Mouse (Mus musculus) adrenal gland (tissue): ENCODE results near the gene Apobec3.
"Not testable (repeated sequence)": the region's sequence is repeated elsewhere in the genome, so short reads cannot be mapped to it uniquely, and the experiment has no call there.

Experiments
- intact Hi-C: fragments of 180-260 bp; cut with DNase I; formaldehyde crosslinking; loops from one replicate; pipeline ENCODE4 v1.15.1; 2025

Apobec3 gene

DNA sequence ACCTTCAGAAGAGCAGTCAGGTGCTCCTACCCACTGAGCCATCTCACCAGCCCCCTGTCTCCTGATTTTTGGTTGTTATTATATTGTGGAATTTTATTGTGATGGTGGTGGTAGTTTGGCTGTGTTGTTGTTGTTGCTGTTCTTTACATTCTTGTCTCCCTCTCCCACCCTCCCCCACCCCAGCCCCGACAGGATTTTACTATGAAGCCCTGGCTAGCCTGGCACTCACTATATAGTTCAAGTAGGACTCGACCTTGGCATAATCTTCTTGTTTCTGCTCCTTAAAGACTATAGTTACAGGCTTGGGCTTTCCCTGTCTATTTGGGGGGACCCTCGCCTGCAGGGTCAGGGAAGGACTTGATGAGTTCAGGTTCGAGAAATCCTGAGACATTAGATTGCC is 2.9 kb downstream of the Apobec3 start:
- intact Hi-C loops, result no loop called here

DNA sequence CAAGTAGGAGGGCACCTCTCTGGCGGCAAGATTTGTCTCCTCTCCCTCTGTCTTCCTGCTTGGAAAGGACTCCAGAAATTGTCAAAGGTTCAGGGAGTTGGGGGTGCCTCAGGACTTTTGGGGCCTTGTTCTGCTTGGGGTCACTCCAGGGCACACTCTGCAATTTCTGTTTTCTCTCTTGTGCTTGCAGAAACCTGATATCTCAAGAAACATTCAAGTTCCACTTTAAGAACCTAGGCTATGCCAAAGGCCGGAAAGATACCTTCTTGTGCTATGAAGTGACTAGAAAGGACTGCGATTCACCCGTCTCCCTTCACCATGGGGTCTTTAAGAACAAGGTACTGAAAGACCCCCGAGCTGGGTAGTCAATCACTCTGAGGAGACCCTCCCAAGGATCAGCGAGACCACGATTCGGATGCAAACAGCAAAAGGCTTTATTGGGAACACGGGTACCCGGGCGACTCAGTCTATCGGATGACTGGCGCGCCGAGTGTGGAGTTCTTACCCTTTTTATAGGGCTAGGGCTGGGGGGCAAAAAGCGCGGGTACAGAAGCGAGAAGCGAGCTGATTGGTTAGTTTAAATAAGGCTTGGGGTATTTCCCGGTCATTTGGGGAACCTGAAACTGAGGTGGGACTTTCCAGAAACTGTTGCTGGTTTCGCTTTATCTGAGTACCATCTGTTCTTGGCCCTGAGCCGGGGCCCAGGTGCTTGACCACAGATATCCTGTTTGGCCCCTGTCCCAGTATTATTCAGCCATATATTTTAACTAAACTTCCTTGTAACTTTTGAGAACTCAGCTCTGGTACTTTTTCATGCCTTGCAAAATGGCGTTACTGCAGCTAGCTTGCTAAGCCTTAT is 4.0 kb downstream of the Apobec3 start:
- intact Hi-C loops, result not testable (repeated sequence)

- intact Hi-C loops, result no loop called here
Measured at GRCm38 (mm10) chr15:79896080-79896725, 4.7 kb downstream of the Apobec3 start.

DNA sequence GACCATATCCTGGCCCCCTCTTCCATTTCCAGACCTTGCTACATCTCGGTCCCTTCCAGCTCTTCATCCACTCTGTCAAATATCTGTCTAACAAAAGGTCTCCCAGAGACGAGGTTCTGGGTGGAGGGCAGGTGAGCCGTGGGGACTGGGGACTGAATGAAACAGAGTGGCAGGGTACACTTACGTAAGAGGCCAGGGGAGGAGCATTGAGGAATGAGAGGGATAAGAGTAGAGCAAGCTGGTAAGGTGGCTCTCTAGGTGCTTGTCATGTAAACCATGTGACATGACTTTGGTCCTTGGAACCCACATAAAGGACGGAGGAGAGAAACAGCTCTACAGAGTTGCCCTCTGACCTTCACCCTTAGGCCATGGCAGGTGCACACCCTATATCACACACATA is 7.5 kb downstream of the Apobec3 start:
- intact Hi-C loops, result no loop called here

DNA sequence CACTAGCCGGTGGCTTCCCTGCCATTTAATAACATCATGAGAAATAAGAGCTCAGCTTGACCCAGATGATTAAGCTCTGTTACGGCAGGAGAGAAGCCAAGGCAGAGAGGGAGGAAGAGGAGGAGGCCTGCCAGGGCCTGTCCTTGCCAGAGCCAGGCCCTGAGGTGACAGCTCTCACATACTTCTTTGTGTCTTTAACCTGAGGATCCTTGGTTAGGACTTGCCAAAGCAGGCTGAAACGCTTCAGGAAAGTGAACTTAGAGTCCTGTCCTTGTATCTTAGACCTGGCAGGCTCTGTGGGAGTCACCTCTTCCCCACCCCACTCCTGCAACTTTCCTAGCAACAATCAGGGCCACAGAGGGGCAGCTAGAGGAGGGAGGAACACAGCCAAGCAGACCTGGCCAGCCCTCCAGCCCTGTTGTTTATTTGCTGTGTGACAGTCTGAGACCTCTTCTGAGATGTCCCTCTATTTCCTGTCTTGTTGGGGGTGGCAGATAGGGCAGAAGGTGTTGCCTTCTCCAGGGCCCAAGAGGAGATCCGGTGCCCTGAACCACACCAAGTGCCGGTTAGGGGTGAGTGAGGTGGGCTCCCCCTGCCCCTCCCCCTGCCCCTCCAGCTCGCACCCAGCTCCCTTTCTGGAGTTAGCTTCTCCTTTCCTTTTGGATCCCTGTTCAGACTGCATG is 8.5 kb downstream of the Apobec3 start:
- intact Hi-C loops, result no loop called here

GRCm38 (mm10) chr15:79900751-79901150 is 9.3 kb downstream of the Apobec3 start:
- intact Hi-C loops, result no loop called here

DNA sequence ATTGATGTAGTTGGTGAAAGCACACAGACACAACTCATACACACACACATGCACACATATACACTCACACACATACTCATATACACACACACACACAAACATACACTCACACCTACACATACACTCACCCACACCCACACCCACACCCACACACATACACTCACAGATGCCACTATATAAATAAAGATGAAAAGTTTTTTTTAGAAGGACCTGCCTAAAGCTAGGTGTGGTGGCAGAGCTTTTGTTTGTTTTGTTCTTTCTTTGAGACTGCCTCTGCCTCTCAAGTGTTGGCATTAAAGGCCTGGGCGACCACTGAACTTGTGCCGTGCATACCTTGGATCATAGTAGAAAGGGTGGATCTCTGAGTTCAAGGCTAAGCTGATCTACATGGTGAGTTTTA is 9.9 kb downstream of the Apobec3 start:
- intact Hi-C loops, result no loop called here

DNA sequence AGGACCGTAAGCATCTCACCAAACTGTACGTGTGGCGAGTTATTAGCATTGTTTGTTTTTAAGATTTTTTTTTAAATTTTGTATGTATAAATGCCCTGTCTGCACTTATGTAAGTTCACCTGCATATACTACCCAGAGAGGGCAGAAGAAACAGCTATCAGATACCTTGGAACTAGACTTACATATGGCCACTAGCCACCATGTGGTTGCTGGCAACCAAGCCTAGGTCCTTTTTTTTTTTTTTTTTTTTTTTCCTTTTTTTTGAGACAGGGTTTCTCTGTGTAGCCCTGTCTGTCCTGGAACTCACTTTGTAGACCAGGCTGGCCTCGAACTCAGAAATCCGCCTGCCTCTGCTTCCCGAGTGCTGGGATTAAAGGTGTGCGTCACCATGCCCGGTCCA is 11.6 kb downstream of the Apobec3 start:
- intact Hi-C loops, result not testable (repeated sequence)

GRCm38 (mm10) chr15:79903963-79904362 is 12.5 kb downstream of the Apobec3 start:
- intact Hi-C loops, result no loop called here

DNA sequence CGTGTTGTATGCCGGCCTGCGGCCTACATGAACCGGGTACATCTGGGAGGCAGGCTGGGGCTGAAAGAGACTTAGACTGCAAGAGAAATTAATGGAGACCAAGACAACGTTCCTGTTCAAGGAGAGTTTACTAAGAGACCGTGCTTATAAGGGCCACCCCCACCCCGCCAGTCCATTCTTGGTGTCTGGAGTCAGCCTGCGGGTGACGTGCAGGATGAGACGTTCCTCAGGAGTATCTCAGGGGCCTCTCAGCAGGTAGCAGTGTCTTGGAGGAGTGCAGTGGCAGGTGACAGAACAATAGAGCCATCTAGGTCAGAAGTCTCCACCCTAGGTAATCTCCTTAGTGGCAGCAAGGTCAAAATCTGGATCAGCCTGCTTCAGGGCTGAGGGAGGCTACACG is 13.2 kb downstream of the Apobec3 start:
- intact Hi-C loops, result not testable (repeated sequence)

DNA sequence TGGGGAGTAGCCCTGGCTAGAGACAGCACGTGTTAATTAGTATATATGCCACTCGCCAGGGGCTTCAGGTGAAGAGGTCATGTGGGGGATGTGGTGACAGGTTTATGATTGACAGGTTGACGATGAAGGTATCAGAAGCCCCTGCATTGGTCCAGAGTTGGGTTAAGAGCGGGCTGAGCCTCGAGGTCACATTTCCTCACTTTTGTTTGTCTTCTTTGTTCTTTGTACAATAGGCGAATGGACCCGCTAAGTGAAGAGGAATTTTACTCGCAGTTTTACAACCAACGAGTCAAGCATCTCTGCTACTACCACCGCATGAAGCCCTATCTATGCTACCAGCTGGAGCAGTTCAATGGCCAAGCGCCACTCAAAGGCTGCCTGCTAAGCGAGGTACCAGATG is 13.8 kb downstream of the Apobec3 start:
- intact Hi-C loops, result no loop called here

GRCm38 (mm10) chr15:79906855-79907254 is 15.4 kb downstream of the Apobec3 start:
- intact Hi-C loops, result no loop called here

GRCm38 (mm10) chr15:79909006-79909405 is 17.5 kb downstream of the Apobec3 start:
- intact Hi-C loops, result not testable (repeated sequence)

- intact Hi-C loops, result not testable (repeated sequence)
Measured at GRCm38 (mm10) chr15:79910812-79911211, 19.4 kb downstream of the Apobec3 start.

DNA sequence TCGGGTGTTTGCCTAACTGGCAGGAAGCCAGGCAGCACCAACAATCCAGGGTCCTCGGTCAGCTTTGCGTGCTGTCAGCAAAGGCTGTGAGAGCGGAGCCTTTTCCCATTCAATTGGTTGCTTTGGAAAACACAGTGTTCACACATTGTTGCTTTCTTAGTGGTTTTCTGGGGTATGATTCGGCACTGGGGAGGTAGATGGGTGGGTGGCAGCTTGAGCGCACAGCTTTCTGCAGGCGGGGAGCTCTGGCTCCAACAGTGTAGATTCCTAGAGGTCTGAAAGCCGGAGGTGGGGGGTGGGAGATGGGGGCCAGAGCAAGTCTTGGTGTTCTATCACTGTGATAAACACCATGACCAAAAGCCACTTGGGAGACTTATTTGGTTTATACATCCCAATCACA is 19.9 kb downstream of the Apobec3 start:
- intact Hi-C loops, result no loop called here

- intact Hi-C loops, result no loop called here
Measured at GRCm38 (mm10) chr15:79913761-79914346, 22.4 kb downstream of the Apobec3 start.

GRCm38 (mm10) chr15:79914357-79914756 is 22.9 kb downstream of the Apobec3 start:
- intact Hi-C loops, result no loop called here

- intact Hi-C loops, result no loop called here
Measured at GRCm38 (mm10) chr15:79916150-79916549, 24.7 kb downstream of the Apobec3 start.

GRCm38 (mm10) chr15:79917111-79917720 is 25.8 kb downstream of the Apobec3 start:
- intact Hi-C loops, result no loop called here

DNA sequence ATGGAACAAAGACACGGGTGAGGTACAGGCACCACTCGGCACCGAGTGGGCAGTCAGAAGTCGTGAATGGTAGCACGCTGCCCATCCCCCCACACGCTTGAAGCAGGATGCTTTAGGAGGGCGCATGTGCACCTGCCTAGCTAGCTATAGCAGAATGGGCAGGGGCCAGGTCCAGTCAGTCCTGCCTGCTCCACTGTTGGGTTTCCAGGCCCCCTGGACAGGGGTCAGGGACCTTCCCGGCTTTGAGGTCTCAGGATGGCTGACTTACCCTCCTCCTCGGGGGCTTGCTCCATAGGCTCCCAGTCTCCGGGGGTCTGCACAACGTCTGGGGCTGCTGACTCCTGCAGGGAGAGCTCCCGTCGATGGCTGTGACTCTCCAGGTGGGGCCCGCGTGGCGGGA is 27.0 kb downstream of the Apobec3 start:
- intact Hi-C loops, result no loop called here

- intact Hi-C loops, result no loop called here
Measured at GRCm38 (mm10) chr15:79919787-79920186, 28.3 kb downstream of the Apobec3 start.
